Mouse (Mus musculus) ES-E14 (cell line): Measurements from ENCODE around the gene Acap3. TPM values are rescaled to one million over a fixed set of nuclear protein-coding genes. Genes with fewer than 3 reads are reported as not detected.

Source experiments
- DNase-seq: peaks from one replicate; pipeline ENCODE4 v3.0.0-alpha.2; 2013; ENCODE audit warnings: low read depth, low spot score
- H3K27ac ChIP-seq: 2 replicates; pipeline ENCODE4 v1.5.1; 2012; ENCODE audit warnings: low read depth, mild to moderate bottlenecking, low read length, moderate library complexity, mixed read lengths; ENCODE audit not compliant: poor library complexity, insufficient read depth, severe bottlenecking
- H3K36me3 ChIP-seq: 2 replicates; pipeline ENCODE4 v1.6.1; 2012; ENCODE audit warnings: mild to moderate bottlenecking, low read length, moderate library complexity, mixed read lengths; ENCODE audit not compliant: control insufficient read depth, poor library complexity, insufficient read depth, severe bottlenecking
- H3K4me1 ChIP-seq, 2 experiments: fragments of 150-350 bp in 1 of 2; sonication (generic) in 1 of 2; 2 replicates each; pipeline ENCODE4 v1.6.1; 2012; ENCODE audit warnings: low read length in 2 of 2, mild to moderate bottlenecking in 1 of 2, mixed read lengths in 1 of 2; ENCODE audit not compliant: control insufficient read depth in 2 of 2, insufficient read depth in 2 of 2, poor library complexity in 1 of 2
- H3K4me3 ChIP-seq, 2 experiments: fragments of 150-350 bp in 1 of 2; sonication (generic) in 1 of 2; 2 replicates each; pipeline ENCODE4 v1.5.1; 2012; ENCODE audit warnings: low read length in 2 of 2, low read depth in 1 of 2, mild to moderate bottlenecking in 1 of 2, mixed read lengths in 1 of 2; ENCODE audit not compliant: insufficient read depth in 1 of 2, poor library complexity in 1 of 2, severe bottlenecking in 1 of 2
- H3K9ac ChIP-seq: 2 replicates; pipeline ENCODE4 v1.6.1; 2012; ENCODE audit warnings: low read depth, mild to moderate bottlenecking, low read length, mixed read lengths; ENCODE audit not compliant: poor library complexity, insufficient read depth, severe bottlenecking
- H3K9me3 ChIP-seq: fragments of 150-350 bp; sonication (generic); 2 replicates; pipeline ENCODE4 v1.6.1; 2012; ENCODE audit warnings: low read depth, mild to moderate bottlenecking, low read length; ENCODE audit not compliant: control insufficient read depth, insufficient read depth
- CHD2 ChIP-seq: IDR thresholded peaks from 2 replicates; pipeline ENCODE4 v1.6.1; 2014; ENCODE audit warnings: mild to moderate bottlenecking, low read depth, low read length, inconsistent platforms
- HCFC1 ChIP-seq: IDR thresholded peaks from 2 replicates; pipeline ENCODE4 v1.6.1; 2012; ENCODE audit warnings: low read length, inconsistent platforms, borderline replicate concordance; ENCODE audit not compliant: insufficient read depth
- MAFK ChIP-seq: IDR thresholded peaks from 2 replicates; pipeline ENCODE4 v1.6.1; 2014; ENCODE audit warnings: mild to moderate bottlenecking, low read depth, low read length, inconsistent platforms; ENCODE audit not compliant: insufficient read depth
- ZC3H11A ChIP-seq: IDR thresholded peaks from 2 replicates; pipeline ENCODE4 v1.6.1; 2012; ENCODE audit warnings: low read depth, mild to moderate bottlenecking, inconsistent platforms, low read length, borderline replicate concordance
- ZNF384 ChIP-seq: IDR thresholded peaks from 2 replicates; pipeline ENCODE4 v1.6.1; 2012; ENCODE audit warnings: low read depth, low read length, inconsistent platforms
- in situ Hi-C, 2 experiments: fragments of 600-800 bp; cut with MboI; formaldehyde crosslinking; loops; one replicate each; pipeline ENCODE4 v1.15.1; 2025; ENCODE audit warnings: low sequenced_read_pairs in 2 of 2, inconsistent platforms in 1 of 2; ENCODE audit not compliant: unreplicated experiment in 2 of 2
- total RNA-seq: library from RNA; depleted of rRNA; stranded (reverse); fragments of 300-350 nt; gene quantifications from 2 replicates; pipeline ENCODE4 v1.2.3, GENCODE M21; 2012

The Acap3 gene
- total RNA-seq, 1 experiment = 17.1 TPM

DNA sequence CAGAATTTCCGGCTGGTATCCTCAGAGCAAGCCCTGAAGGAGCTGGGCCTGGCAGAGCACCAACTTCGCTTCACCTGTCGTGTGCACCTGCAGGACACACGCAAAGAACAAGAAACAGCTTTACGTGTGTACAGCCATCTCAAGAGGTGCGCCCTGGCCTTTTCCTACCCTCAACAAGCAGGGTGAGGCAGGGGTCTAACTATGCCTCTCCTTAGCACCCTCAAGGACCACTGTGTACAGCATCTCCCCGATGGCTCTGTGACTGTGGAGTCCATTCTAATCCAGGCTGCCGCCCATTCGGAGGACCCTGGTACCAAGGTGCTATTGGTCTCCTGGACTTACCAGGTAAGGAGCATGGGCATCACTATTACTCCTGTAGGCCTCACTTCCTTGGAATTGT is 3.4 kb upstream of the Acap3 start:
- TF ChIP-seq MAFK = no peak
- no peak for TF ChIP-seq HCFC1
- TF ChIP-seq CHD2 = no peak
- no peak for TF ChIP-seq ZNF384
- TF ChIP-seq ZC3H11A = no peak
- DNase-seq = no peak
- Histone ChIP-seq H3K36me3 (peaks cover 46% of the 10 kb centered on the region), H3K4me3 (no peak overlapping the region), H3K27ac (no peak overlapping the region), H3K9me3 (no peaks in the 10 kb centered on the region), H3K4me1 (peaks cover 2 to 4% of the 10 kb centered on the region in 2 experiments; a peak in 2 of 4 replicates), H3K9ac (no peak overlapping the region)
- in situ Hi-C loops = no loop called here

DNA sequence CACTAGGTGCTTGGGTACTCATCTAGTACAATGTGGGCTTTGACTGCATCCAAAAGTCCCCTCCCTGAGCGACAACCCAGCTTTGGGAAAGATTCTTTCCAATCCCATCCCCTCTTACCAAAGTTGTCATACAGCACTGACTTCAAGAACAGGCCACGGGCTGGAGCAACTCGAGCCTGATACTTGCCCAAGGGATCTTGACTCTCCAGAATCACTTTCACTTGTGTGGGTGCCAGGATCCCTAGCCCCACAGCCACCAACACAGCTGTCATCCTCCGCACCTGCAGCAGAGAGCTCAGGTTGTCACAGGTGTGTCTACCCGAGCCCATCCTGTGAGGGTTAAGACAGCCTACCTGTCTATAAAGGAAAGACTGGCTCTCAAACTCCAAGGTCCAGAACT is 2.3 kb upstream of the Acap3 start:
- in situ Hi-C loops = no loop called here
- TF ChIP-seq ZNF384 = no peak
- no peak for TF ChIP-seq MAFK
- TF ChIP-seq ZC3H11A = no peak
- no peak for TF ChIP-seq HCFC1
- TF ChIP-seq CHD2 = no peak
- peaks cover 46% of the 10 kb centered on the region for H3K36me3 ChIP-seq
- no peak overlapping the region for H3K27ac ChIP-seq
- no peak overlapping the region for H3K4me3 ChIP-seq
- no peak overlapping the region for H3K9ac ChIP-seq
- no peaks in the 10 kb centered on the region for H3K9me3 ChIP-seq
- DNase-seq = no peak
- H3K4me1 ChIP-seq = peaks cover 10 to 12% of the 10 kb centered on the region in 2 experiments

GRCm38 (mm10) chr4:155891011-155891471 is 581 bp upstream of the Acap3 start:
- no peak for TF ChIP-seq CHD2
- no peak for TF ChIP-seq MAFK
- TF ChIP-seq ZC3H11A = no peak
- no peak for TF ChIP-seq ZNF384
- TF ChIP-seq HCFC1 = no peak
- peak overlapping the region; percentile 22; the same call in 1 of the 2 replicates for H3K27ac ChIP-seq
- H3K36me3 ChIP-seq = peaks cover 34% of the 10 kb centered on the region
- H3K9me3 ChIP-seq = no peaks in the 10 kb centered on the region
- H3K4me3 ChIP-seq = peak overlapping the region; percentile 89 to 90
- in situ Hi-C loops = no loop called here
- H3K9ac ChIP-seq = peak overlapping the region; percentile 80
- peaks cover 12 to 17% of the 10 kb centered on the region in 2 experiments for H3K4me1 ChIP-seq
- no peak for DNase-seq

GRCm38 (mm10) chr4:155892017-155892416 is 395 bp downstream of the Acap3 start:
- H3K9me3 ChIP-seq = no peaks in the 10 kb centered on the region
- peaks cover 27% of the 10 kb centered on the region for H3K36me3 ChIP-seq
- peaks cover 12 to 17% of the 10 kb centered on the region in 2 experiments for H3K4me1 ChIP-seq
- H3K27ac ChIP-seq = peak overlapping the region; percentile 36; the same call in 1 of the 2 replicates
- TF ChIP-seq CHD2 = no peak
- TF ChIP-seq ZC3H11A = no peak
- TF ChIP-seq ZNF384 = no peak
- no peak for TF ChIP-seq MAFK
- no peak for TF ChIP-seq HCFC1
- in situ Hi-C loops = no loop called here
- H3K4me3 ChIP-seq = peak overlapping the region; percentile 89 to 90
- DNase-seq = peak; percentile 40
- peak overlapping the region; percentile 80 for H3K9ac ChIP-seq
